Mouse (Mus musculus) frontal cortex, adult 2 months (tissue): ENCODE data around the gene Slc7a15. TPM values are rescaled to one million over a fixed set of nuclear protein-coding genes. Genes with fewer than 3 reads are reported as not detected.
"Not testable (repeated sequence)": the region's sequence is repeated elsewhere in the genome, so short reads cannot be mapped to it uniquely, and the experiment has no call there.

Experiments
- DNase-seq, 2 experiments: peaks; one replicate each; pipeline ENCODE4 v3.0.0; 2022; ENCODE audit warnings: low spot score in 1 of 2; ENCODE audit errors: extremely low spot score in 1 of 2
- polyA plus RNA-seq: library from polyadenylated mRNA; depleted of rRNA; stranded (reverse); fragments of >200 nt; gene quantifications from 2 replicates; pipeline ENCODE4 v1.2.3, GENCODE M21; 2012; rRNA removed

The Slc7a15 gene
- not detected in 2 replicates for polyA plus RNA-seq

GRCm38 (mm10) chr12:8598966-8599365 lies at the start of gene Slc7a15:
TSS of gene Slc7a15 (minus strand) at chr12:8599066.
- not testable (repeated sequence) for DNase-seq

DNA sequence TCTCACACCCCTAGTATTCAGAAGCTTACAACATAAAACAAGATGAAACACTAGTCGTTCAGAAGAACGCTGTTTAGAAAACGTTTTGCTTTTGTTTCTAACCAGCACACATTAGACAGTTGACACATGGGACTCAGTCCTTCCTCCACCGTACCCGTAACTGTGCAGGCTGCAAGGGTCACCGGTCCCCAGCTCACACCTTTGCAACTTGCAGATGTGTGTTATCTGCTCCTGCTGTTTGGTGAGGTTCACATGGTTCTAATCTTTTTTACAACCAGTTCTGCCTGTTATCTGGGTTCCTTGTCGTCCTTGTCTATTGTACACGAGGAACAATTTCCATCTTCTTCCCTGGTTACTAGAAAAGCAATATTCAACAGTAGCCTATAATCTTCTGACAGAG lies 49.3 kb upstream of the Slc7a15 start:
- DNase-seq: not testable (repeated sequence)

DNA sequence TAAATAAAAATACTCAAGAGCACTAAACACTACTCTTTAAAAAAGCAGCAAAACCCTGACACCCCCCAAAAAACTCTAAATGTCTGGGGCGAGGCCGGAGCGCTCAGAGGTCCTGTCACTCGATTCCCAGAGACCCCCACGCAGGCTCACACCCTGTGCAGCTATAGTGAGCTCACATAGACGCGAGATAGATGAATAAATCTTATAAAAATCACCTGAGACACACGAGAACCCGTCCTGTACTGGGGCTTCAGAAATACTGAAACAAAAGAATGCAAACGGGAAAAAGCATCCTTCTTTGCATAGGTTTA lies 42.5 kb upstream of the Slc7a15 start:
- DNase-seq: peak in 1 of 2 experiments; percentile 23

DNA sequence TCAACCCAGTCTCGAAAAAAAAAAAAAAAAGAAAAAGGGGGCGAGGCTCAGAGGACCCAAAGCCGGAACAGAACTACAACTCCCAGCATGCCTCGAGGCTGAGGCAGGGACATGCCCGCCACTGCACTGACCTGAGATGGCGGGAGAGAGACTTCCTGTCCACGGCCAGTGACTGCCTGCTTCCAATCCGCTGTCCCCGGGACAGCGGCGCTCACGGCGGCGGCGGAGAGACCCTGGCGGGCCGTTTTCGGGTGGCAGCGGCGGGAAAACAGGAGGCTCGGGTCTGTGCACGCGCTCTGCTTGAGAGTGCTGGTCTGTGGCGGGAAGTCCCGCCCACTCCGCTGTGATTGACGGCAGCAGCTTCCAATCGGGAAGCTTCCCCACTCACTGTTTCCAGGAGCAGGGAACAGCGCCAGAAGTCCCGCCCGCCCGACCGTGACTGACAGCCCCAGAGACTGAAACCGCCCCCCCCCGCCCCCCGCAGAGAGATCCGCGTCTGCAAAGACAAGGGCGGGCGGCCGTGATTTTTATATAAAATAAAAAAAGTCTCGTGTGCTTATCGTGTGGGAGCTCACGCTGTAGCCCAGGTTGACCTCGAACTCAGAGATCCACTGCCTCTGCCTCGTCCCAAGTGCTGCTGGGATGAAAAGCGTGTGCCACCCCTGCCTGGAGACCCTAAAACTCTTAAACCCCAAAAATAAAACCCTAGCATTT lies 42.0 kb upstream of the Slc7a15 start:
- peak; percentile 97 to 100 for DNase-seq

GRCm38 (mm10) chr12:8640186-8640585 lies 41.3 kb upstream of the Slc7a15 start:
- not testable (repeated sequence) for DNase-seq

- DNase-seq: peak in 1 of 2 experiments; percentile 86
Measured at GRCm38 (mm10) chr12:8638411-8639087, 39.7 kb upstream of the Slc7a15 start.

DNA sequence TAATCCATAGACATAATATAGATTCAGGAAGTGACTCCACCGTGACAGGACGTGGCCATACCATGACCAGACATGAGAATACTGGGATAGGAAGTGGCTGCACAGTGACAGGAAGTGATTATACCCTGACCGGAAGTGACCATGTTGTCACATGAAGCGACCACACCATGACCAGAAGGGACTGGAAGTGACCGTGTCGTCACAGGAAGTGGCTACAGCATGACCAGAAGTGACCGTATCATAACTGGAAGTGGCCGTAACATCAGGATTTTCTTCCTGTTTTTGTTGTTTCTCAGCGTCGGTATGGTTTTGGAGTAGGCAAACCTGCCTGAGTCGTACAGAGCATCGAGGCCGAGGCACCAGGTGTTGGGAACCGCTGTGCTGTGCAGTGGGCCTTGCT lies 38.1 kb upstream of the Slc7a15 start:
- no peak for DNase-seq

DNA sequence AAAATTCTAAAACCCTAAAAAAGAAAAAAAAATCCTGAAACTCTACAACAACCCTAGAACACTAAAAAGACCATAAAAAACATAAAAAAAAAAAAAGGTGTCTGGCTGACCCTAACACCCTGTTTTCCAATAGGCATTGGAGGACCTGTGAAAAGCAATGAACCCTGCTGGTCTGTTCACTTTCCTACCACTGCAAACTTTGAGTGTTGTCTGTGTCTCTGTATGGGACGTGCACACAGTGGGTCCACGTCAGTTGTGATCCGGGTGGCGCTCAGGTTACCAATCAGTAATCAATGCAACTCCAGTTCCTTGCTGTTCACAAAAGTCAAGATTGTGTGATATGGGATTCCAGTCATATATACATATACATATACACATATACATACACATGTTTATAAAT lies 36.7 kb upstream of the Slc7a15 start:
- no peak for DNase-seq

GRCm38 (mm10) chr12:8634306-8634705 lies 35.4 kb upstream of the Slc7a15 start:
- no peak for DNase-seq

GRCm38 (mm10) chr12:8632737-8633365 lies 34.0 kb upstream of the Slc7a15 start:
- DNase-seq: no peak

DNA sequence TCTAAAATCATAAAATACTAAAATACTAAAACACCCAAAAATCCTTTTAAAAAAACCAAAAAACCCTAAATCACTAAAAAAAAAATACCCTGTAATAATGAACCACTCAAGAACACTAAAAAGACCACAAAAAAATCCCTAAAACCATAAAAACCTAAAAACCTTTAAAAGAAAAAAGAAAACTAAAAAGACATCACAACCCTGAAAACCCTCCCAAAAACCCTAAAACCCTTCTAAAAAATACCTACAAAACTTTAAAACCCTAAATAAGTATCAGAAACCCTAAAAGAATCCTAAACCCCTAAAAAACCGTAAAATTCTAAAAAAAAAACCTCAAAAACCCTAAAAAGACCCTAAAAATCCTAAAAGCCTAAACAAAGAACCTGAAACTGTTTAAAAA lies 32.8 kb upstream of the Slc7a15 start:
- no peak for DNase-seq

DNA sequence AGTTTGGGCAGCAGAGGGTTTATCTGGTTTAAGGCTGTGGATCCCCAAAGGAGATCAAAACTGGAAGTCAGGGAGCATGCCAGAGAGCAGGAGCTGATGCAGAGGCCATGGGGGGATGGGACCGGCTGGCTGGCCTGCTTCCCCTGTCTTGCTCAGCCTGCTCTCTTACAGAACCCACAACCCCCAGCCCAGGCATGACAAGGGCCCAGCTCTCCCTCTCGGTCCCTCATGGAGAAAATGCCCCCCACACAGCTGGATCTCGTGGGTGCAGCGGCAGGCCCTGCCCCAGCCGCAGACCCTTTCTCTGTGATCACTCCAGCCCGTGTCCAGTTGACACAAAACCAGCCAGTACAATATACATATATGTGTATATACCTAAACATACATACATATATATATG lies 30.7 kb upstream of the Slc7a15 start:
- DNase-seq: no peak

- DNase-seq: no peak
Measured at GRCm38 (mm10) chr12:8620678-8621018, 21.8 kb upstream of the Slc7a15 start.

- no peak for DNase-seq
Measured at GRCm38 (mm10) chr12:8619827-8620677, 21.2 kb upstream of the Slc7a15 start.

DNA sequence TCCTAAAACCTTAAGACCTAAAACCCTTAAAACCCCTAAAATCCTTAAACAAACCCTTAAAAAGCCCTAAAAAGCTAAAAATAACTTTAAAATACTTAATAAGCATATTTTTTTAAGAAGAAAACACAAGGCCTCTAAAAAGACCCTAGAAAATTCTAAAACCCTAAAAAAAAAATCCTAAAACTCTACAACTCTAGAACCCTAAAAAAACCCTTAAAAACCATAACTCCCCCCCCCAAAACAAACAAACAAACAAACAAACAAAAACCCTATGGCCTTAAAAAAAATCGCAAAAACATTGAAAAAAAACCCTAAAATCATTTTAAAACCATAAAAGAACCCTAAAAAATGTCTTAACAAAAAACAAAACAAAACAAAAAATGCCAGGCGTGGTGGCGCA lies 19.4 kb upstream of the Slc7a15 start:
- no peak for DNase-seq

DNA sequence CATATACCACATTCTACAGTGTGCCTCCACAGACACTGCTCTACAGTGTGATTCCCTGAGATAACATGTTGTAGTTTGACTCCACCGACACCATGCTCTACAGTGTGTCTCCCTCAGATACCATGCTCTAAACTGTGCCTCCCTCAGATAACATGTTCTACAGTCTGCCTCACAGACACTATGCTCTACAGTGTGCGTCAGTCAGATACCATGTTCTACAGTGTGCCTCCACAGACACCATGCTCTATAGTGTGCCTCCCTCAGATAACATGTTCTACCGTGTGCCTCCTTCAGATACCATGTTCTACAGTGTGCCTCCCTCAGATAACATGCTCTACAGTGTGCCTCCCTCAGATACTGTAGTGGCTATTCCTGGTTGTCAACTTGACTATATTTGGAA lies 10.2 kb upstream of the Slc7a15 start:
- no peak for DNase-seq

DNA sequence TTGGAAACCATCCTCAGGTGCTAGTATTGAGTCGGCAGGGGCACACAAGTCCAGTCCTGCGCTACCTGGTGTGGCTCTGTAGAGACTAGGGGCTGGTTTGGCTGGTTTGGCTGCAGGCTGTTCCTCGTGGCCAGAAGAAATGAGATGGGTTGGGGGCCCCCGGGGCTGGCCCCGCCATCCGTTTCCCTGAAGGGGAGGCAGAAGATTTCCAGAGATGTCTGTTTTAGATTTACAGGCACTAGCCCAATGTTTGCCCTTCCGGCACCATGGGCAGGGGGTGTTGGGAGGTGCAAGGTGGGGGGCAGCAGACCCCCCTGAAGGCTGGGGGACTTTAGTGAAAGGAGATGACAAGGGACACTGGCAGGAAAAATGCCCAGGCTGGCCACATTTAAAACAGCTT lies 3.3 kb downstream of the Slc7a15 start:
- DNase-seq: no peak

- not testable (repeated sequence) for DNase-seq
Measured at GRCm38 (mm10) chr12:8591326-8591725, 7.5 kb downstream of the Slc7a15 start.

DNA sequence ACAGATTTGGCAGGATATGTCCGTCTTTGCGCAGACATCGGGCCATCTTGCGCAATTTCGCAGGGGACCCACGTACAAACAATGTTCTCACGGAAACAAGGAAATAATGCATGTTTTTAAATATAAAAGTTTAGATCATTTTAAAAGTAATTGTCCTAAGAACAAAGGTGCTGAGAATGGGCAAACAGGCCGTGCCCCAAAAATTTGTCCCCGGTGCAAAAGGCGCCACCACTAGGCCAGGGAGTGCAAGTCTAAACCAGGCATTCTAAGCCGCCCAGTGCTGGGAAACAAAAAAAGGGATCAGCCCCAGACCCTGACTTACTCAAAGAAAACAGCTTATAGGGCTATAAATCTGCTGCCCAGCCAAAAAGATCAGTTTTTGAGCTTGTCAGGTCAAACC lies 25.5 kb downstream of the Slc7a15 start:
- no peak for DNase-seq

DNA sequence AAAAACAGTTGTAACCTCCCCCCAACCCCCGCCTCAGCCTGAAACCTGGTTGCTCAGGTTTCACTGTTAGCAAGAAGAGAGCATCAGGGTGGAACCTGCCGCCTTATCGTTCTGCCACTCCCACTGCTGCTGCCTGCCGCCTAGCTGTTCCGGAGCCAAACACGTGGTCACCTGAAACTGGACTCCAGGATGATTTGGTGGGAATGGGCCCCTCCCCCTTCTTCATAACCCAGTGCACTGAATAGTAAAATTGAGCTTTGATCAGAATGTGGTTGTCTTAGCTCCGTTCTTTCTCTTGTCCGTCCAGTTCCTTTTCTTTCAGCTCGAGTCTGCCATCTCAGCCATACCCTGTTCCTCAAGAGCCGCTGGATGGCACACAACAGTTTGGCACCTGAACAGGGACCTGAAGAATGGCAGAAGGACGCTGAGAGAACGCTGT lies 26.9 kb downstream of the Slc7a15 start:
- DNase-seq: not testable (repeated sequence)

DNA sequence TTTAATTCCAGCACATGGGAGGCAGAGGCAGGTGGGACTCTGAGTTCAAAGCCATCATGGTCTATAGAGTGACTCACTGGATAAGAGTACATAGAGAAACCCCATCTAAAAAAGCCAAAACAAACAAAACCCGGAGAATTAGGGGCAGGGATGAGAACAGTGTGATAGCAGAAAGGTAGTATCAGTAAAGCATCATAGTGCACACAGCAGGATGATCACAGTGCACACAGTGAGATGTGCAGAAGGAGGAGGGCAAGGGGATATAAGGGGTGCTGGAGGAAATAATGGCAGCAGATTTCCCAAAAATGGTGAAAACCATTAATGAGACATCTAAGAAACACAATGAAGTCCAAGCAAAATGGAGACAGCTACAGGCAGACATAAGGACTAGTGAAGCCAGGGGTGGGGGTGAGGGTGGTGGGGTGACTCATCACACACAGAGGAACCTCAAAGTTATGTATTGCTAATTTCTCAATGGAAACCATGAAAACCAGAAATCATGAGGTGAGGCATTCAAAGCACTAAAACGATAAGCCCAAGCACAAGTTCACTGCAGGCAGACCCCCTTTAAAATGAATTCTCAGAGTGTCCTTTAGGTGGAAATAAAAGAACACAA lies 27.5 kb downstream of the Slc7a15 start:
- not testable (repeated sequence) for DNase-seq
